Mouse (Mus musculus) forebrain, embryonic 13.5 days (tissue): ENCODE measurements around the gene Morc1. TPM values are rescaled to one million over a fixed set of nuclear protein-coding genes. Genes with fewer than 3 reads are reported as not detected.

Experiments
- ATAC-seq: fragments of 200-750 bp; cut with Nextera tagmentation; 2 replicates; pipeline ENCODE4 v1.8.0; 2017
- H3K27ac ChIP-seq: fragments of 300-500 bp; sonication (generic); 2 replicates; pipeline ENCODE4 v1.5.1; 2015; ENCODE audit warnings: inconsistent platforms, mild to moderate bottlenecking, moderate library complexity
- H3K27me3 ChIP-seq: fragments of 300-500 bp; sonication (generic); 2 replicates; pipeline ENCODE4 v1.6.1; 2015; ENCODE audit warnings: mild to moderate bottlenecking, inconsistent platforms
- H3K36me3 ChIP-seq: fragments of 300-500 bp; sonication (generic); 2 replicates; pipeline ENCODE4 v1.6.1; 2015; ENCODE audit warnings: mild to moderate bottlenecking, inconsistent platforms; ENCODE audit not compliant: poor library complexity, severe bottlenecking
- H3K4me1 ChIP-seq: fragments of 300-500 bp; sonication (generic); 2 replicates; pipeline ENCODE4 v1.6.1; 2015; ENCODE audit warnings: inconsistent platforms
- H3K4me2 ChIP-seq: fragments of 300-500 bp; sonication (generic); 2 replicates; pipeline ENCODE4 v1.6.1; 2015; ENCODE audit warnings: inconsistent platforms, mild to moderate bottlenecking, moderate library complexity
- H3K4me3 ChIP-seq: fragments of 300-500 bp; sonication (generic); 2 replicates; pipeline ENCODE4 v1.5.1; 2015; ENCODE audit warnings: mild to moderate bottlenecking, inconsistent platforms
- H3K9ac ChIP-seq: fragments of 300-500 bp; sonication (generic); 2 replicates; pipeline ENCODE4 v1.6.1; 2015; ENCODE audit warnings: mild to moderate bottlenecking, inconsistent platforms
- H3K9me3 ChIP-seq: fragments of 300-500 bp; sonication (generic); replicated peaks from 2 replicates; pipeline ENCODE4 v1.6.1; 2016; ENCODE audit warnings: inconsistent platforms
- WGBS: fragments of 180-500 bp; shearing (Covaris S2); methylation state at CpG from one replicate; pipeline ENCODE4 v1.1.7; 2015; 5-methylcytosine and 5-hydroxymethylcytosine counted together
- polyA plus RNA-seq: library from polyadenylated mRNA; unstranded; fragments of >200 nt; fragmentation: Nextera tagmentation; extraction: Ambion mirVana; gene quantifications from 2 replicates; pipeline ENCODE4 v1.2.1, GENCODE M21; 2015

Gene Morc1
- polyA plus RNA-seq, 1 experiment from 2014 or later: not detected

DNA sequence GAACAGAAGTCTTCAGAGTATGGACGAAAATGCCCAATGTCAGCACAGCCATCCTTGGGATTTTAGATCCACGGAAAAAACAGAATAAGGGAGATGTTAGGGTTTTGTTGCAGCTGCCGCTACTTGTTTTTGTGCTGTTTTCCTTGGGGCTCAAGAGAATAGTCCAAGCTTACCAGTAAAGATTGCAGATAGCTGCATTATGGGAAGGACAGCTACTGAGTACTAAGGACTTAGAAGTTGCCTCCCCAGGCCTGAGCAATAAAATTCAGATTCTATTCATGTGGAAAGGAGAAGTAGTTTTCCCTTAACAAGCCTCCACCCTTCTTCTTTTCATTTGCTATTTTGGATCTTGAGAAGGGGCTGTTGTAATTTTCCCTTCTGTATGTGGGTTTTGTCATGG lies 177.2 kb downstream of the Morc1 start:
- Histone ChIP-seq H3K4me1 (no peaks in the 10 kb centered on the region), H3K9ac (no peak overlapping the region), H3K36me3 (no peaks in the 10 kb centered on the region), H3K4me2 (no peak overlapping the region), H3K9me3 (no peaks in the 10 kb centered on the region), H3K4me3 (no peak overlapping the region), H3K27ac (no peak overlapping the region), H3K27me3 (no peaks in the 10 kb centered on the region)
- no peak for ATAC-seq
- WGBS: 71% methylated on average over 3 of the region's 3 CpGs

DNA sequence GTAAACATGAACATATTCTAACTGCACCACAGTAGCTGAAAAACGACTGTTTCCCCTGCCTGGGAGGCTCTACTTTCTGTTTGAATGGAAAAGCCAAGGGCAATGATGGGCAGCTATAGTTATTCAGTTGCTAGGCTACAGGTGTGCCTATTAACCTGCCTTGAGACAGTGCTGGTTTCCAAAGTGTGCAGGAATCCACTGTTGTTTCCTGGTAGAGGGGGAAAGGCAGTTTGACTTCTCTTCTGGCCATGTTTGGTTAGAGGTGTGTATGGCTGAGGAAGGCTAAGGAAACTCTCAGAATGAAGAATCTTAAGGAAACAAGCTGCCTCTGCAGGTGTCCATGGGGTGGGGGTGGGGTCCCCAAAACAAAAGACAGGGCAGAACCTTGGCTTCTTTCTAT lies 179.8 kb downstream of the Morc1 start:
- Histone ChIP-seq H3K27ac (no peak overlapping the region), H3K36me3 (no peaks in the 10 kb centered on the region), H3K9me3 (no peaks in the 10 kb centered on the region), H3K4me1 (no peaks in the 10 kb centered on the region), H3K9ac (no peak overlapping the region), H3K4me2 (no peak overlapping the region), H3K4me3 (no peak overlapping the region), H3K27me3 (no peaks in the 10 kb centered on the region)
- 66% methylated on average over 1 of the region's 1 CpGs for WGBS
- ATAC-seq: no peak

DNA sequence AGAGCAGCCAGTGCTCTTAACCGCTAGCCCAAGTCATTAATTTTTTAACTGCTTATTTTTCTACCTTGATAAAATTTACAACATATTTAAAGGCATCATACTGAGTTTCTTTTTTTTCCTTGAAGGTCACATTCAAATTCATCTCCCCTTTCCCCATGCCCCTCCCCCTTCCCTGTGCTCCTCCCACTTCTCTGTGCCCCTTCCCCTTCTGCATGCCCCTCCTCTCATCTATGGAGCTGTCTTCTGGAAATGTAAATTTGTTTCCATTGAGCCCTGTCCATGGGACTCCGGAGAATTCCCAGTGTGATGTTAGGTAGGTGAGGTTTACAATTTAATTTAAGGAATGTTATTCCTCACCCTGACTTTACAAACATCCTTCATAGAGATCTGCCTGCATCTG lies 180.4 kb downstream of the Morc1 start:
- no peaks in the 10 kb centered on the region for H3K36me3 ChIP-seq
- no peak overlapping the region for H3K9ac ChIP-seq
- no peaks in the 10 kb centered on the region for H3K4me1 ChIP-seq
- no peaks in the 10 kb centered on the region for H3K9me3 ChIP-seq
- 94% methylated on average over 2 of the region's 2 CpGs for WGBS
- no peaks in the 10 kb centered on the region for H3K27me3 ChIP-seq
- H3K4me2 ChIP-seq: no peak overlapping the region
- H3K4me3 ChIP-seq: no peak overlapping the region
- no peak overlapping the region for H3K27ac ChIP-seq
- no peak for ATAC-seq

DNA sequence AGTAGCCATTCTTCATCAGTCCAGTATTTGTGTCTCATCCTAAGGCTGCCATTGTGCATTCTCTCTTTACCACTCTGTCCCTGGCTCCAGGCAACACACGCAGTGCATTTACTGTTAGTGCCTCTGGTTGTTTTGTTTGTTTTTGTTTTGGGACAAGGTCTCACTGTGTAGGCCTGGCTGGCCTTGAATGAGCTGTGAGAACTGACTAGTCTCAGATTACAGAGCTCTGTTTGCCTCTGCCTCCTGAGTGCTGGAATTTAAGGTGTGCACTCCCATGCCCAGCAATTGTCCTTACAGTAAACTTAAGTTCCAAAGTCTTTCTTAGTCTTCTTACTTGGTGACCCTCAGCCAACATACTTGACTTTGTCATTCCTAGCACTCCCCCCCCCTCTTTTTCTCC lies 182.7 kb downstream of the Morc1 start:
- ATAC-seq: no peak
- H3K4me1 ChIP-seq: no peaks in the 10 kb centered on the region

DNA sequence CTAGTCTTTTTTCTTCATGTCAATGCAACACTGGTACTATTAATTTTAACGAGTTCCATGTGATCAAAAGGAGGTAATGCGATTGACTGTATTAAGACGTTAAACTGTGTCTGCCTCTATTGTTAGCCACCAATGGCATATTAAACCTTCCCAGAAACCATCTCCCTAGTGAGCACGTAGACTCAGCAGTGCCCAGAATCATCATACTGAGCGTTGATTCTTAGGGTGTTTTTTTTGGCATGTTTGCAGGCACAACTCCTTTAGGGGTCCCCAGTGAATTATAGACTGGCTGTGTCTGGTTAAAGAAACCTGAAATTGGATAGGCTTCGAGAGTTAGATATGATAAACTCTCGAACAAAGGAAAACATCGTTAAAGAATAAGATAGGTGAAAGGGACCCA lies 189.5 kb downstream of the Morc1 start:
- H3K36me3 ChIP-seq: no peaks in the 10 kb centered on the region
- no peaks in the 10 kb centered on the region for H3K9me3 ChIP-seq
- H3K4me2 ChIP-seq: no peak overlapping the region
- H3K4me3 ChIP-seq: no peak overlapping the region
- H3K27ac ChIP-seq: no peak overlapping the region
- no peak overlapping the region for H3K9ac ChIP-seq
- no peaks in the 10 kb centered on the region for H3K4me1 ChIP-seq
- 20% methylated on average over 8 of the region's 8 CpGs for WGBS
- ATAC-seq: no peak
- no peaks in the 10 kb centered on the region for H3K27me3 ChIP-seq

More for the DNA sequence above, 182.7 kb downstream of the Morc1 start:
- H3K36me3 ChIP-seq: no peaks in the 10 kb centered on the region
- WGBS: 36% methylated on average over 1 of the region's 1 CpGs
- no peak overlapping the region for H3K4me3 ChIP-seq
- H3K27me3 ChIP-seq: no peaks in the 10 kb centered on the region
- H3K4me2 ChIP-seq: no peak overlapping the region
- no peak overlapping the region for H3K9ac ChIP-seq
- H3K27ac ChIP-seq: no peak overlapping the region
- H3K9me3 ChIP-seq: no peaks in the 10 kb centered on the region

DNA sequence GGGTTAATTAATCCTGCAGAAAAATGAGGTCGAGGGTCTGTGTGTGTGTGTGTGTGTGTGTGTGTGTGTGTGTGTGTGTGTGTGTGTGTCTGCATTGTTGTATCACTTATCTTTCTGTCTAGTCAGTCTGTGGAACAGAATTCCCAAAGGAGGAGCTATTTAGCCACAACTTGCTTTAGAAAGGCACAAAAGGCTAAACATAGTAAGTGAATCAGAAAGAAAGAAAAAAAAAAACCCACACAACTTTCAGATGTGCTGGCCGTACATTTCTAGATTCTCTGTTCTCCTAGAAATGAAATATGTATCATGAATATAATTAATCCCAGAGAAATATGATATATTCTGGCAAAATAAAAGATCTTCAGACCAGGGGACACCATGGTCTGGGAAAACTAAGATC lies 190.0 kb downstream of the Morc1 start:
- 13% methylated on average over 2 of the region's 2 CpGs for WGBS
- H3K4me3 ChIP-seq: no peak overlapping the region
- no peaks in the 10 kb centered on the region for H3K4me1 ChIP-seq
- no peak for ATAC-seq
- H3K27ac ChIP-seq: no peak overlapping the region
- no peaks in the 10 kb centered on the region for H3K36me3 ChIP-seq
- no peaks in the 10 kb centered on the region for H3K27me3 ChIP-seq
- no peak overlapping the region for H3K9ac ChIP-seq
- H3K9me3 ChIP-seq: no peaks in the 10 kb centered on the region
- H3K4me2 ChIP-seq: no peak overlapping the region

DNA sequence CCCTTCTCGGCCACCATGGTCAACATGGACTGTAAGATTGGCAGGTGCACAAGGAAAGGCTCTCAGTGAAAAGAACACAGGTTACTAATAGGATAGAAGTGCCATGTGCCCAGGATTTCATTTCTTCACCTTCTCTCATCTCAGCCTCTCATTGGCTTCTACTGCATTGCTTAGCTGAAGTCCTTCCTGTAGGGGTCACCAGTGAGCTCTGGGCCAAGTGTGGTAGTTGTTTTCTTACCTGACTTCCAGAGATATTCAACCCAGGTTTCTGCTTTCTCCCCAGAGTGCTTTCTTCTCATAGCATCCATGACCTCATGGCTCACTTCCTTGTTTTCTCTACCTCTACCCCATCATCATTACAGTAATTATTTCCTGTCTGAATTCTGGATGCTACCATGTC lies 192.4 kb downstream of the Morc1 start:
- Histone ChIP-seq H3K9me3 (no peaks in the 10 kb centered on the region), H3K36me3 (no peaks in the 10 kb centered on the region), H3K4me3 (no peak overlapping the region), H3K9ac (no peak overlapping the region), H3K4me1 (no peaks in the 10 kb centered on the region), H3K27ac (no peak overlapping the region), H3K4me2 (no peak overlapping the region), H3K27me3 (no peaks in the 10 kb centered on the region)
- ATAC-seq: no peak
- 71% methylated on average over 1 of the region's 1 CpGs for WGBS

DNA sequence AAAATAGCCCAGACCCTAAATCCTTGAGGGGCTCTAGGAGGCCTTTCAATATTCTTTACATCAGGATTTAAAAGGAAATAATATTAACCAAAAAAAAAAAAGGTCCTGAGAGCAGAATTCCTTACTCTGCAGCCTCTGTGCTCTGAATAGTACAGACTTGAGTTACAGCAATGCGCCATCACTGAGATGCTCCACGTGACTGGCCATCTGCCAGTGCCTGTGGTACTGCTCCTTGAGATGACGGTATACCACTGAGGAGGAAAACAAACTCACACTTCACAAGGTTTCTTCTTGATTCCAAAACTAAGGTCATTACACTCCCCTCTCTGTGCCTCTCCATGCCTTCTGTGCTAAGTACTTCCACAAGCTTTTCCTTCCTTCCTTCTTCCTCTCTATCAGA lies 195.1 kb downstream of the Morc1 start:
- no peaks in the 10 kb centered on the region for H3K4me1 ChIP-seq
- H3K9me3 ChIP-seq: no peaks in the 10 kb centered on the region
- H3K27me3 ChIP-seq: no peaks in the 10 kb centered on the region
- H3K4me2 ChIP-seq: no peak overlapping the region
- H3K4me3 ChIP-seq: no peak overlapping the region
- H3K36me3 ChIP-seq: no peaks in the 10 kb centered on the region
- WGBS: 83% methylated on average over 3 of the region's 3 CpGs
- ATAC-seq: no peak
- H3K27ac ChIP-seq: no peak overlapping the region
- no peak overlapping the region for H3K9ac ChIP-seq

DNA sequence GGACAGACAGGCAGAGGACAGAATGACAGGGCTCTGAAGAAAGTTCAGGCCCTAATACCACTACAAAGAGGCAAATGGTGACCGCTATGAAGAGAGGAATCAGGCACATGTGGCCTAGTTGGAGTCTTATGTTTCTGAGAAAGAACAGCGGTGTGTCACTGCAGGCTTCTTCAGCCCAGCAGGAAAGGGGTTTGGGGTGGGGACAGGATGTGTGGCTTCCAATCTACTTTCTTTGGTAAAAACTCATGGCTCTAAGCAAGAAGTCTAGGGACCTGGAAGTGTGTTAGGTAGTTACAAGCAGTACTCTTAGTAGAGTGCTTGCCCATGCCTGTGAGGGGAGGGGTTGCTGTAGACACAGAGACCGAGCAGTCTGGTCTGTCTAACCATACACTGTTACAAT lies 196.3 kb downstream of the Morc1 start:
- Histone ChIP-seq H3K27ac (no peak overlapping the region), H3K9me3 (no peaks in the 10 kb centered on the region), H3K4me1 (no peaks in the 10 kb centered on the region), H3K4me3 (no peak overlapping the region), H3K27me3 (no peaks in the 10 kb centered on the region), H3K4me2 (no peak overlapping the region), H3K9ac (no peak overlapping the region), H3K36me3 (no peaks in the 10 kb centered on the region)
- no peak for ATAC-seq
- WGBS: 93% methylated on average over 3 of the region's 3 CpGs

DNA sequence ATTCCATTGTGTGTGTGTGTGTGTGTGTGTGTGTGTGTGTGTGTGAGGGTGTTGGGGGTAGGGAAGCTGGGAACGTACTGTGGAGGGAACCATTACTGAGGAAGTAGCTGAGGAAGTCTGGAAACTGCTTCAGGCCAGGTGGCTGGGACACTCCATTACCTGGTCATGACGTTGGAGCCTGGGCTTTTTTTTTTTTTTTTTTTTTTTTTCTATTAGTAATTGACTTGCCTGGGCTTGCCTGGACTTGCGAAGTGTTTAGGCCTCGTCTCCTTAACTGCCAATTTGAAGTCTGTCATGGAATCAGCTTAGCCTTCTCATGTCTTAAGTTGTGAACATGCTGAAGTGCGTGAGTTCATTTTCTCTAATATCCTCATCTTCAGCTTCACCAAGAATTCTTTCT lies 198.7 kb downstream of the Morc1 start:
- WGBS: 77% methylated on average over 5 of the region's 5 CpGs
- no peak for ATAC-seq
- Histone ChIP-seq H3K27ac (no peak overlapping the region), H3K9me3 (no peaks in the 10 kb centered on the region), H3K4me3 (no peak overlapping the region), H3K27me3 (no peaks in the 10 kb centered on the region), H3K9ac (no peak overlapping the region), H3K4me2 (no peak overlapping the region), H3K4me1 (no peaks in the 10 kb centered on the region), H3K36me3 (no peaks in the 10 kb centered on the region)

DNA sequence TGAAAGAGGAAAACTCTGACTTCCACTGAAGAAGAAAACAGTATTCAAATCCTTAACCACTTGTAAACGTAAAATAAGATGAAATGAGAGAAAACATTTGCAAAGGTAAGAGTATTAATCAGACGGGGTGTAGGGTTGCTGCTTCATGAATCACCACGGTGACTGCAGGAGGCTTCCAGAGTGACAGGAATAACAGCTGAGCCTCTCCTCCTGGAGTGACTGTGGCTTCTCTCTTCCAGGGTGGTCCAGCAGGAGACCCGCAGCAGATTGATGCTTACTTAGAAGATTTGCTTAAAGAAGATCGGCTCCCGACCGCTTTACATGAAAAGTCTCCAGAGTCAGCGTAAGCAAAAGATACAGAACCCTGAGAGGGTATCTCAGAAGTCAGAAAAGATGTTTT lies 199.4 kb downstream of the Morc1 start:
- Histone ChIP-seq H3K4me2 (no peak overlapping the region), H3K4me3 (no peak overlapping the region), H3K27ac (no peak overlapping the region), H3K27me3 (no peaks in the 10 kb centered on the region), H3K9me3 (no peaks in the 10 kb centered on the region), H3K4me1 (no peaks in the 10 kb centered on the region), H3K36me3 (no peaks in the 10 kb centered on the region), H3K9ac (no peak overlapping the region)
- no peak for ATAC-seq
- 43% methylated on average over 8 of the region's 8 CpGs for WGBS

DNA sequence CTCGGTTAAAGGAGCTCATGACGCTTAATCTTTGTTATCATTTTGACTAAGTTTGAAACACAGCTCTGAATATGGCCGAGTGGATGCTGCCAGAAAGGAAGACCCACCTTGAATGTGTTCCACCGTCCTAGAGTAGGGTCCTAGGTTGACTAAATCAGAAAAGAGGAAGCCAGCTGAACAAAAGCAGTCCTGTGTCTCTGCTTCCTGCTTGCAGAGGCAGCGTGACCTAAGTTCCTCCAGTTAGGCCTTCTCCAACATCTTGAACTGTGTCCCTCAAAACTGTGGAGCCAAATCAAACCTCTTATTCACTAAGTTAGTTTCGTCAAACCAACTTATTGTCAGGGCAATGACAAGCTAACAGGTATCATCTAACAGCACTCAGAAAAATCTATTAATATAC lies 201.3 kb downstream of the Morc1 start:
- Histone ChIP-seq H3K4me1 (no peaks in the 10 kb centered on the region), H3K4me2 (no peak overlapping the region), H3K4me3 (no peak overlapping the region), H3K9me3 (no peaks in the 10 kb centered on the region), H3K27me3 (no peaks in the 10 kb centered on the region), H3K36me3 (no peaks in the 10 kb centered on the region), H3K9ac (no peak overlapping the region), H3K27ac (no peak overlapping the region)
- 94% methylated on average over 6 of the region's 6 CpGs for WGBS
- ATAC-seq: no peak

DNA sequence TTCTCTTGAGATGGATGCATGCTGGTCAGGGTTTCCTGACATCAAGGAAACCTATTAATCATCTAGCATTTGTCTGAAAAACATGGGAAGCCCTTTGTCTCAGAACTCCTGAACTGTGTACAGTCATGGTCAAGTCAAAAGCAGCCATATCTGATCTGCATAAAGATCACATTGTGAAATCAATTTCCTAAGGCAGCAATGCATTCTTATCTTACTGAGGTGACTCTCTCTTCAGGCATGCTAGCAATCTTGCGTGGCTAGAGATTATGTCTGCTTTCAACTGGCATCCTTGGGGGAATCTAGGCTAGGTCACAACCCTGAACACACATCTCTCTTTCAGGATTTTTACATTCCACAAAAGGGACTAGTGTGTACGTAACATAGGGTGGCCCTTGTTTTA lies 215.2 kb downstream of the Morc1 start:
- H3K9ac ChIP-seq: no peak overlapping the region
- no peak for ATAC-seq
- no peaks in the 10 kb centered on the region for H3K9me3 ChIP-seq
- no peaks in the 10 kb centered on the region for H3K36me3 ChIP-seq
- H3K4me1 ChIP-seq: no peaks in the 10 kb centered on the region
- H3K27ac ChIP-seq: no peak overlapping the region
- H3K4me2 ChIP-seq: no peak overlapping the region
- WGBS: 88% methylated on average over 2 of the region's 2 CpGs
- H3K4me3 ChIP-seq: no peak overlapping the region
- no peaks in the 10 kb centered on the region for H3K27me3 ChIP-seq
